Mouse (Mus musculus) embryonic facial prominence, embryonic 11.5 days (tissue): ENCODE measurements around the gene Kdr. TPM values are rescaled to one million over a fixed set of nuclear protein-coding genes. Genes with fewer than 3 reads are reported as not detected.

Experiments
- ATAC-seq: fragments of 200-750 bp; cut with Nextera tagmentation; replicated peaks from 2 replicates; pipeline ENCODE4 v1.8.0; 2017; ENCODE audit warnings: low read depth; ENCODE audit not compliant: insufficient number of reproducible peaks, low FRiP score, low TSS enrichment
- DNase-seq: peaks from one replicate; pipeline ENCODE4 v3.0.0-alpha.2; 2015; ENCODE audit warnings: low spot score
- H3K27ac ChIP-seq: fragments of 300-500 bp; sonication (generic); replicated peaks from 2 replicates; pipeline ENCODE4 v1.5.1; 2014; ENCODE audit warnings: mild to moderate bottlenecking, low read depth, low read length, control low read depth
- H3K27me3 ChIP-seq: fragments of 300-500 bp; sonication (generic); 2 replicates; pipeline ENCODE4 v1.6.1; 2014; ENCODE audit warnings: mild to moderate bottlenecking, low read length, moderate library complexity, mixed read lengths; ENCODE audit not compliant: control insufficient read depth, insufficient read depth
- H3K36me3 ChIP-seq: fragments of 300-500 bp; sonication (generic); replicated peaks from 2 replicates; pipeline ENCODE4 v1.6.1; 2014; ENCODE audit warnings: low read depth, mild to moderate bottlenecking, low read length, moderate library complexity, mixed read lengths; ENCODE audit not compliant: control insufficient read depth, insufficient read depth
- H3K4me1 ChIP-seq: fragments of 300-500 bp; sonication (generic); 2 replicates; pipeline ENCODE4 v1.6.1; 2014; ENCODE audit warnings: low read length, mixed read lengths; ENCODE audit not compliant: control insufficient read depth, insufficient read depth
- H3K4me2 ChIP-seq: fragments of 300-500 bp; sonication (generic); 2 replicates; pipeline ENCODE4 v1.6.1; 2014; ENCODE audit warnings: low read depth, mild to moderate bottlenecking, control low read depth, low read length, moderate library complexity
- H3K4me3 ChIP-seq: fragments of 300-500 bp; sonication (generic); 2 replicates; pipeline ENCODE4 v1.5.1; 2014; ENCODE audit warnings: low read depth, low read length, control low read depth
- H3K9ac ChIP-seq: fragments of 300-500 bp; sonication (generic); replicated peaks from 2 replicates; pipeline ENCODE4 v1.6.1; 2014; ENCODE audit warnings: mild to moderate bottlenecking, control low read depth, low read length
- H3K9me3 ChIP-seq: fragments of 300-500 bp; sonication (generic); replicated peaks from 2 replicates; pipeline ENCODE4 v1.6.1; 2016; ENCODE audit warnings: mild to moderate bottlenecking, low read length, inconsistent platforms, mixed read lengths; ENCODE audit not compliant: control insufficient read depth
- WGBS: fragments of 180-500 bp; shearing (Covaris S2); extraction: QIAGEN DNeasy Blood & Tissue Kit; methylation state at CpG from one replicate; pipeline ENCODE4 v1.1.7; 2014; 5-methylcytosine and 5-hydroxymethylcytosine counted together
- polyA plus RNA-seq: library from polyadenylated mRNA; unstranded; fragments of >200 nt; fragmentation: Nextera tagmentation; extraction: Ambion mirVana; gene quantifications from 2 replicates; pipeline ENCODE4 v1.2.1, GENCODE M21; 2014

Gene Kdr
- polyA plus RNA-seq: 22.4 and 26.7 TPM in 2 replicates

DNA sequence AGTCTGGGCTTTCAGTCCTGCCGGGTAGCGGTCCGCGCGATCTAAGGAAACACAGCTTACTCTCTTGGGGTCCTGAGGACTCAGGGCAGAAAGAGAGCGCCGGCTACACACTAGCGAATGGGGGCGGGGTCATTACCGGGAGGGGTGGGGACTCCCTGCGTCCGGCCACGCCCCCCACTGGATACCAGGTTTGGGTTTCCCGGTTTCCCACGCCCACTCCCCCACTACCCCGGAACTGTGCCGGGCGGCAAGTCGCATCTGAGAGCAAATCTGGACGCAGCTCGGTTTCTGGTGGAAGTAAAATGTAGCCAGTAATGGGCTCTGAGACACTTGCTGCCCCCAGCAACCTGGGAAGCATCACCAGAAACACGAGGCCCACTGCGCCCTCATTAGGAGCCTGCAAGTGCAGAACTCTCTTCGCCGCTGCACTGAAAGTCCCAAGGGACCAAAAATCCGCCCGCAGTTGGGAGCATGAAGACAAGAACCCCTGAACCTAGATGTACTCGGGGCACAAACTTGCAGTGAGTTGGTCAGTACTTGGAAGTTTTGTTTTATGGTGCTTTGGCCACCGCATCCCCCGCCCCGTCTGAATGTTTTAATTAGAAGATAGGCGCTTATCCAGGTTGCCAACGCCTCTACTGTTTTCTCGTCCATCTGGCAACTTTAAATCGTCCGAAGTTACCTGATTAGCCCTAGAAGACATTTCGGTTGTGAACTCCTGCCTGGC lies at the start of gene Kdr:
Gene Kdr, minus strand, starts transcription at position 85 of the 727 bp plus-strand sequence.
- Histone ChIP-seq H3K4me3 (peak within 1 kb of the TSS; percentile 62), H3K4me1 (peaks cover 5% of the 10 kb centered on the region; the same call in 1 of the 2 replicates), H3K27me3 (peaks cover 25% of the 10 kb centered on the region), H3K27ac (no peak within 1 kb of the TSS), H3K9me3 (no peaks in the 10 kb centered on the region), H3K9ac (peak within 1 kb of the TSS; percentile 62), H3K4me2 (peak within 1 kb of the TSS; percentile 99), H3K36me3 (no peaks in the 10 kb centered on the region)
- WGBS: under 1% methylated on average over 37 of the region's 37 CpGs
- peak; percentile 91 for ATAC-seq
- peak; percentile 89 for DNase-seq

DNA sequence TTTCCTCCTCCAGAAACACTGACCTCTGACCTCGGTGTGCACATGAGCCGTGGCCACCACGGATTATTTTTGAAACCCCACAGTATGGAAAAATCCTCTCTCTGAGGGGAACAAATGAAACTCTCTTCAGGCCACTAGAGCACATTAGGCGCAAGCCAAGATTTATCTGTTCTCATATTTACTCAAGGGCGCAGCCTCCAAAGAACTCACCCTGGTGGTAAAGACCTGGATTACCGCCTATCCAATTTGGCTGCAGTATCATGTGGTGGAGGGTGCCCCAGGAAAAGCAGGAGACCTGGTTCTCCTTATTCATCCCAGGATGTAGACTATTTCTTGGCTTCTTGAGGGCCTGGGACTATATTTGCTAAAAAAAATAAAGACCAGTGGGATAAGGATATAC lies 48.5 kb upstream of the Kdr start:
- WGBS: 75% methylated on average over 6 of the region's 6 CpGs
- Histone ChIP-seq H3K4me2 (no peak overlapping the region), H3K9ac (no peak overlapping the region), H3K36me3 (no peaks in the 10 kb centered on the region), H3K4me1 (no peaks in the 10 kb centered on the region), H3K9me3 (no peaks in the 10 kb centered on the region), H3K27ac (no peak overlapping the region), H3K4me3 (no peak overlapping the region), H3K27me3 (no peaks in the 10 kb centered on the region)
- ATAC-seq (no peak), DNase-seq (no peak)

DNA sequence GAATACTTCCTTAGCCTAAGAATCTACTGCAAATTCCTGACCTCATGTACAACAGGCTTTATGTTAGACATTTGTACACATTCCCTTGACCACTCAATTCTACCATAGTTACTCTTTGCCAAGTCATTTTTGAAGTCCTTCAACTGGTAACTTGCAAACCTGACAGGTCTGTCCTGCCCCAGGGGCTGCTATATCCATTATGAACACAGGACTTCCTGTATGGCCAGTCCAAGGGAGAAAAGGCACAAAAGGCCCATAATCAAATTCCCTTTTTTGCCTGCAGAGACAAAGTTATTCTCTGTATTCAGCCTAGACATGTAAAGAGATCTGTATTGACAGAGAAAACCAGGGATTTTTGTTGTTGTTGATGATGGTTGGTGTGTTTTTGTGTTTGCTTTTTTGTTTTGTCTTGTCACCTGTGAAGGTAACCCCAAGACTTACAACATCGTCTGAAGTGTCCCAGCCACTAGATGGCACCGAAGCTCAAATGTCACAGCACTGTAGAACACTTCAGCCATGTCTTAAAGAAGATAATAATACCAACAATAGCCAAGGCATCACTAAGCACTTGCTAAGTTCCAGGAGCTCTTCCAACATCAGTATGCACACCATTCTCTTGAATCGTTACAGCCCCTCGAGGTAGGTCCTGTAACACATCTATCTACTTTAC lies 47.9 kb upstream of the Kdr start:
- H3K27ac ChIP-seq: no peak overlapping the region
- H3K9ac ChIP-seq: no peak overlapping the region
- DNase-seq (peak; percentile 48), ATAC-seq (no peak)
- H3K4me2 ChIP-seq: no peak overlapping the region
- no peak overlapping the region for H3K4me3 ChIP-seq
- no peaks in the 10 kb centered on the region for H3K9me3 ChIP-seq
- H3K36me3 ChIP-seq: no peaks in the 10 kb centered on the region
- no peaks in the 10 kb centered on the region for H3K27me3 ChIP-seq
- 62% methylated on average over 4 of the region's 4 CpGs for WGBS
- H3K4me1 ChIP-seq: no peaks in the 10 kb centered on the region

GRCm38 (mm10) chr5:76023011-76023773 lies 44.9 kb upstream of the Kdr start:
- H3K36me3 ChIP-seq: no peaks in the 10 kb centered on the region
- H3K4me2 ChIP-seq: no peak overlapping the region
- no peaks in the 10 kb centered on the region for H3K9me3 ChIP-seq
- ATAC-seq (no peak), DNase-seq (no peak)
- H3K4me1 ChIP-seq: no peaks in the 10 kb centered on the region
- no peak overlapping the region for H3K27ac ChIP-seq
- 60% methylated on average over 14 of the region's 14 CpGs for WGBS
- H3K9ac ChIP-seq: no peak overlapping the region
- H3K4me3 ChIP-seq: no peak overlapping the region
- no peaks in the 10 kb centered on the region for H3K27me3 ChIP-seq

DNA sequence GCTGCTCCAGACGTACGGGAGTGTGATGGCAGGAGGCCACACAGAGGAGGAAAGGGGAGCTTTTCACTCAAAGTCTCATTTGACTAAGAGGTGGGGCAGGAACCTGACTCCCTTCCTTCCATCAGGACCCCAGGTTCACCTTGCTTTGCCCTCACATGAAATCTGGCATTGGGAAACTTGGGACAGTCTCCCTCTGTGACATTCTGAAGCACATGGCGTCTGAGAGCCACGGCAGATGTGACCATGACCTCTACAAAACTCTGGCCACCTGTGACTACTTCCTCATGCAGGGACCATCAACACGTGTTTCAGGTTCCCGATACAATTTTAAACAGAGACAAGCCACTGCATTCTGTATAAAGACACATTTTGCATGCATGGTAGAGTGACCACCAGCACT lies 44.2 kb upstream of the Kdr start:
- no peak for ATAC-seq
- no peaks in the 10 kb centered on the region for H3K9me3 ChIP-seq
- H3K9ac ChIP-seq: no peak overlapping the region
- H3K36me3 ChIP-seq: no peaks in the 10 kb centered on the region
- no peak overlapping the region for H3K4me2 ChIP-seq
- WGBS: 78% methylated on average over 6 of the region's 6 CpGs
- no peak for DNase-seq
- H3K4me3 ChIP-seq: no peak overlapping the region
- H3K27me3 ChIP-seq: no peaks in the 10 kb centered on the region
- no peaks in the 10 kb centered on the region for H3K4me1 ChIP-seq
- H3K27ac ChIP-seq: no peak overlapping the region

DNA sequence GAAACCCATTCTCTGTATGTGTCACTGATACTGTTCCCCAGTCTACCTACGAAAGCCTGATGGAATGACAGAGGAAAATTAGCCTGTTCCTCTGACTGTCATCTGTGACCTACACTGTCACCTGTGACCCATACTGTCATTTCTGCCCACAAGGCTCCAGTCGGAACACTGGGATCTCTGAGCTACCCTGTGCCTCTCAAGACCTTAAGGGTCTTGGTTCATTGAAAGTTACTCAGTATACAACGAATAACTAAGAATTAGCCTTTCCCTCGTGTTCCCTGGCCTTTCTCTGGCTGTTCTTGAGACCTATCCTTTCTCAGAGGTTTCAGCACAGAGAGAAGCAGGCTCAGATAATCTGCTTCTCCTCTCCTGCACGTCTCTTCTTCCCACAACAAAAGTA lies 40.1 kb upstream of the Kdr start:
- H3K27me3 ChIP-seq: no peaks in the 10 kb centered on the region
- H3K9ac ChIP-seq: no peak overlapping the region
- no peak overlapping the region for H3K27ac ChIP-seq
- no peaks in the 10 kb centered on the region for H3K4me1 ChIP-seq
- ATAC-seq: no peak
- no peak overlapping the region for H3K4me2 ChIP-seq
- H3K4me3 ChIP-seq: no peak overlapping the region
- no peak for DNase-seq
- 83% methylated on average over 5 of the region's 5 CpGs for WGBS
- H3K36me3 ChIP-seq: no peaks in the 10 kb centered on the region
- no peaks in the 10 kb centered on the region for H3K9me3 ChIP-seq

GRCm38 (mm10) chr5:76016086-76016485 lies 37.8 kb upstream of the Kdr start:
- no peaks in the 10 kb centered on the region for H3K4me1 ChIP-seq
- H3K9ac ChIP-seq: no peak overlapping the region
- no peaks in the 10 kb centered on the region for H3K36me3 ChIP-seq
- ATAC-seq (no peak), DNase-seq (no peak)
- H3K9me3 ChIP-seq: no peaks in the 10 kb centered on the region
- H3K27me3 ChIP-seq: no peaks in the 10 kb centered on the region
- WGBS: 57% methylated on average over 8 of the region's 8 CpGs
- no peak overlapping the region for H3K4me3 ChIP-seq
- no peak overlapping the region for H3K4me2 ChIP-seq
- no peak overlapping the region for H3K27ac ChIP-seq
